Mouse (Mus musculus): ENCODE results near the gene Mink1. TPM values are rescaled to one million over a fixed set of nuclear protein-coding genes. Genes with fewer than 3 reads are reported as not detected.

Mink1 gene
- total RNA-seq, 1 experiment, result 23.0 TPM

DNA sequence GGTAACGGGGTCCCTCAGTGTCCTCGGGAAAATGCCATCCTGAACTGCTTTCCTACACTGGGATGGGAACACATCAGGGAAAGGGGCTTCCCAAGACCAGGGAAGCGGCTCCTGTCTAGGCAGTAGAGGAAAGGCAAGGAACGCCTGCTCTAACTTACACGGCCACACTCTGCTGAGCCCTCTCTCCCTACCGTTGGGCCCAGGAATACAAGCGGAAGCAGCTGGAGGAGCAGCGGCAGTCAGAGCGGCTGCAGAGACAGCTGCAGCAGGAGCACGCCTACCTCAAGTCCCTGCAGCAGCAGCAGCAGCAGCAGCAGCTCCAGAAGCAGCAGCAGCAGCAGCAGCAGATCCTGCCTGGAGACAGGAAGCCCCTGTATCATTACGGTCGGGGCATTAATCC is 44.0 kb downstream of the Mink1 start:
- peaks cover 52% of the 10 kb centered on the region for H3K36me3 ChIP-seq (ENCODE audit: control insufficient read depth, insufficient read depth, low read length, poor library complexity, severe bottlenecking)
- no peak overlapping the region for H3K27ac ChIP-seq (ENCODE audit: insufficient read depth, low read depth, low read length, poor library complexity, severe bottlenecking)
- in situ Hi-C loops (cut with MboI; ENCODE audit: low sequenced_read_pairs in 2 of 2, unreplicated experiment in 2 of 2), result no loop called here
- DNase-seq (ENCODE audit: low read depth, low spot score), result no peak
- TF ChIP-seq HCFC1 (IDR thresholded peaks at IDR 0.05; ENCODE audit: borderline replicate concordance, insufficient read depth, low read length), result no peak
- no peak for TF ChIP-seq MAFK (IDR thresholded peaks at IDR 0.05; ENCODE audit: insufficient read depth, low read depth, low read length)
- TF ChIP-seq CHD2 (IDR thresholded peaks at IDR 0.05; ENCODE audit: low read depth, low read length), result no peak
- TF ChIP-seq ZNF384 (IDR thresholded peaks at IDR 0.05; ENCODE audit: low read depth, low read length), result no peak
- TF ChIP-seq ZC3H11A (IDR thresholded peaks at IDR 0.05; ENCODE audit: borderline replicate concordance, low read depth, low read length), result no peak
- H3K9ac ChIP-seq (ENCODE audit: insufficient read depth, low read depth, low read length, poor library complexity, severe bottlenecking), result no peak overlapping the region
- H3K9me3 ChIP-seq (ENCODE audit: control insufficient read depth, insufficient read depth, low read depth, low read length), result no peaks in the 10 kb centered on the region
- H3K4me3 ChIP-seq (ENCODE audit: insufficient read depth in 1 of 2, low read depth in 1 of 2, low read length in 2 of 2, poor library complexity in 1 of 2, severe bottlenecking in 1 of 2), result no peak overlapping the region
- peaks cover 0 to 4% of the 10 kb centered on the region in 2 experiments; a peak in 1 of 4 replicates for H3K4me1 ChIP-seq (ENCODE audit: control insufficient read depth in 2 of 2, insufficient read depth in 2 of 2, low read length in 2 of 2, poor library complexity in 1 of 2)

DNA sequence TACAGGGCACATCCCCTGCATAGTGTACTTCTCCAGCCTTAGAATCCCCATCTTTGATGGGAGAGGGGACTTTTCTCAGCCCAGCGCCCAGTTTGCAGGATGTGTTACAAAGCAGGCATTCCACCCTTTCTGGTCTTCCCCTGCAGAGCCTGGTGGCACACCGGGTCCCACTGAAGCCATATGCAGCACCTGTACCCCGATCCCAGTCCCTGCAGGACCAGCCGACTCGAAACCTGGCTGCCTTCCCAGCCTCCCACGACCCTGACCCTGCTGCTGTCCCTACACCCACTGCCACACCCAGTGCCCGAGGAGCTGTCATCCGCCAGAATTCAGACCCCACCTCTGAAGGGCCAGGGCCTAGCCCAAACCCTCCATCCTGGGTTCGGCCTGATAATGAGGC is 44.9 kb downstream of the Mink1 start:
- Histone ChIP-seq H3K4me3 (ENCODE audit: insufficient read depth in 1 of 2, low read depth in 1 of 2, low read length in 2 of 2, poor library complexity in 1 of 2, severe bottlenecking in 1 of 2) (no peak overlapping the region), H3K9ac (ENCODE audit: insufficient read depth, low read depth, low read length, poor library complexity, severe bottlenecking) (no peak overlapping the region), H3K27ac (ENCODE audit: insufficient read depth, low read depth, low read length, poor library complexity, severe bottlenecking) (no peak overlapping the region), H3K36me3 (ENCODE audit: control insufficient read depth, insufficient read depth, low read length, poor library complexity, severe bottlenecking) (peaks cover 58% of the 10 kb centered on the region), H3K9me3 (ENCODE audit: control insufficient read depth, insufficient read depth, low read depth, low read length) (no peaks in the 10 kb centered on the region), H3K4me1 (ENCODE audit: control insufficient read depth in 2 of 2, insufficient read depth in 2 of 2, low read length in 2 of 2, poor library complexity in 1 of 2) (peaks cover 0 to 4% of the 10 kb centered on the region in 2 experiments; a peak in 1 of 4 replicates)
- no peak for TF ChIP-seq ZNF384 (IDR thresholded peaks at IDR 0.05; ENCODE audit: low read depth, low read length)
- no peak for TF ChIP-seq HCFC1 (IDR thresholded peaks at IDR 0.05; ENCODE audit: borderline replicate concordance, insufficient read depth, low read length)
- no peak for TF ChIP-seq ZC3H11A (IDR thresholded peaks at IDR 0.05; ENCODE audit: borderline replicate concordance, low read depth, low read length)
- no peak for TF ChIP-seq CHD2 (IDR thresholded peaks at IDR 0.05; ENCODE audit: low read depth, low read length)
- TF ChIP-seq MAFK (IDR thresholded peaks at IDR 0.05; ENCODE audit: insufficient read depth, low read depth, low read length), result no peak
- DNase-seq (ENCODE audit: low read depth, low spot score), result no peak
- in situ Hi-C loops (cut with MboI; ENCODE audit: low sequenced_read_pairs in 2 of 2, unreplicated experiment in 2 of 2), result no loop called here

- DNase-seq (ENCODE audit: low read depth, low spot score), result peak; percentile 55
- Histone ChIP-seq H3K27ac (ENCODE audit: insufficient read depth, low read depth, low read length, poor library complexity, severe bottlenecking) (no peak overlapping the region), H3K36me3 (ENCODE audit: control insufficient read depth, insufficient read depth, low read length, poor library complexity, severe bottlenecking) (peaks cover 65% of the 10 kb centered on the region), H3K4me3 (ENCODE audit: insufficient read depth in 1 of 2, low read depth in 1 of 2, low read length in 2 of 2, poor library complexity in 1 of 2, severe bottlenecking in 1 of 2) (peak overlapping the region; percentile 51 to 59; a peak in 3 of 4 replicates), H3K4me1 (ENCODE audit: control insufficient read depth in 2 of 2, insufficient read depth in 2 of 2, low read length in 2 of 2, poor library complexity in 1 of 2) (peaks cover 0 to 6% of the 10 kb centered on the region in 2 experiments; a peak in 1 of 4 replicates), H3K9ac (ENCODE audit: insufficient read depth, low read depth, low read length, poor library complexity, severe bottlenecking) (peak overlapping the region; percentile 44; the same call in 1 of the 2 replicates), H3K9me3 (ENCODE audit: control insufficient read depth, insufficient read depth, low read depth, low read length) (no peaks in the 10 kb centered on the region)
- in situ Hi-C loops (cut with MboI; ENCODE audit: low sequenced_read_pairs in 2 of 2, unreplicated experiment in 2 of 2), result no loop called here
- no peak for TF ChIP-seq MAFK (IDR thresholded peaks at IDR 0.05; ENCODE audit: insufficient read depth, low read depth, low read length)
- TF ChIP-seq ZC3H11A (IDR thresholded peaks at IDR 0.05; ENCODE audit: borderline replicate concordance, low read depth, low read length), result no peak
- TF ChIP-seq ZNF384 (IDR thresholded peaks at IDR 0.05; ENCODE audit: low read depth, low read length), result no peak
- TF ChIP-seq CHD2 (IDR thresholded peaks at IDR 0.05; ENCODE audit: low read depth, low read length), result no peak
- TF ChIP-seq HCFC1 (IDR thresholded peaks at IDR 0.05; ENCODE audit: borderline replicate concordance, insufficient read depth, low read length), result no peak
Measured at GRCm38 (mm10) chr11:70608381-70609066, 45.8 kb downstream of the Mink1 start.

DNA sequence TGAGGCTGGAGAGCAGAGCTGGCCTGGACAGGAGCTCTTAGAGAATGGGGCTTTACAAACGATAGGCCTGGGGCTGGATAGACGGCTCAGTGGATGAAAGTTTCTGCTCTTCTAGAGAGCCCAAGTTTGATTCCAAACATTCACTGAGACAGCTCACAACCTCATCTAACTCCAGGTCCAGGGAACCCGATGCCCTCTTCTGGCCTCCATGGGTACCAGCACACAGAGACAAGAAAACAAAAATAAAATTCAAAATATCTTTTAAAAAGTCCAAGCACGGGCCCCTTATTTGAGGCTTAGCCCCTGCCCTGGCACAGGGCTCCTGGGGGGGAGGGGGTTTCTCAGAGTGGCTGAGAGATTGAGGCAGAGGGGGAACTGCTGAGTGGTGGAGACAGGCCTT is 48.1 kb downstream of the Mink1 start:
- no peak for TF ChIP-seq HCFC1 (IDR thresholded peaks at IDR 0.05; ENCODE audit: borderline replicate concordance, insufficient read depth, low read length)
- no peak for TF ChIP-seq CHD2 (IDR thresholded peaks at IDR 0.05; ENCODE audit: low read depth, low read length)
- TF ChIP-seq MAFK (IDR thresholded peaks at IDR 0.05; ENCODE audit: insufficient read depth, low read depth, low read length), result no peak
- no peak for TF ChIP-seq ZC3H11A (IDR thresholded peaks at IDR 0.05; ENCODE audit: borderline replicate concordance, low read depth, low read length)
- TF ChIP-seq ZNF384 (IDR thresholded peaks at IDR 0.05; ENCODE audit: low read depth, low read length), result no peak
- in situ Hi-C loops (cut with MboI; ENCODE audit: low sequenced_read_pairs in 2 of 2, unreplicated experiment in 2 of 2), result no loop called here
- Histone ChIP-seq H3K4me1 (ENCODE audit: control insufficient read depth in 2 of 2, insufficient read depth in 2 of 2, low read length in 2 of 2, poor library complexity in 1 of 2) (peaks cover 0 to 6% of the 10 kb centered on the region in 2 experiments; a peak in 1 of 4 replicates), H3K4me3 (ENCODE audit: insufficient read depth in 1 of 2, low read depth in 1 of 2, low read length in 2 of 2, poor library complexity in 1 of 2, severe bottlenecking in 1 of 2) (no peak overlapping the region), H3K9me3 (ENCODE audit: control insufficient read depth, insufficient read depth, low read depth, low read length) (no peaks in the 10 kb centered on the region), H3K36me3 (ENCODE audit: control insufficient read depth, insufficient read depth, low read length, poor library complexity, severe bottlenecking) (peaks cover 56% of the 10 kb centered on the region), H3K9ac (ENCODE audit: insufficient read depth, low read depth, low read length, poor library complexity, severe bottlenecking) (no peak overlapping the region), H3K27ac (ENCODE audit: insufficient read depth, low read depth, low read length, poor library complexity, severe bottlenecking) (no peak overlapping the region)
- DNase-seq (ENCODE audit: low read depth, low spot score), result no peak

Measured in ES-E14 (cell line).